Mouse (Mus musculus) C2C12 (cell line): ENCODE data around the gene Tbc1d2.

ENCODE experiments used
- CTCF ChIP-seq: IDR thresholded peaks from one replicate; pipeline ENCODE4 v1.5.1; 2011; ENCODE audit not compliant: control insufficient read depth, insufficient read depth, insufficient read length
- MAX ChIP-seq: IDR thresholded peaks from one replicate; pipeline ENCODE4 v1.6.1; 2011; ENCODE audit warnings: mild to moderate bottlenecking, control low read depth
- USF1 ChIP-seq: IDR thresholded peaks from one replicate; pipeline ENCODE4 v1.6.1; 2011; ENCODE audit warnings: low read depth, mild to moderate bottlenecking, control low read depth, moderate library complexity

DNA sequence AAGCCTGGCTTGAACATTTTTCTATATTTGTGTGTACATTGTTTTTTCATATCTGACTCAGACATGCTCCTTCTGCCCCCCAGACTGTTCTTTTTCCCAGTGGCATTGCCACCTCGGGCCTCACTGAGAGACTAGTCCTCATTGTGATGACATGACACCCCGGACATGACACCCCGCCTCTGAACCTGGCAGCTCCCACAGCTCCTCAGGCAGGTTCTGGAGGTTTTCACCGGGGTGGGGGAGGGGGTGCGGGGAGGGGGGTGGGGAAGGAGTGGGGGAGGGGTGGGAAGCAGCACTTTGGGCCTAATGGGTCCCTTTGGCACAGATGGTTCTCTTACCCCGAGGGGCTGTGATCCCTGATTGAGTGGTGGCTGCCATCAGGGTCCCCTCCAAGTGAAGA is 56.5 kb downstream of the Tbc1d2 start:
- no peak for TF ChIP-seq CTCF
- no peak for TF ChIP-seq USF1
- no peak for TF ChIP-seq MAX
